Mouse (Mus musculus) megakaryocyte-erythroid progenitor cell, adult 5-6 weeks (primary cell): ENCODE measurements around the gene Atp2b4. TPM values are rescaled to one million over a fixed set of nuclear protein-coding genes. Genes with fewer than 3 reads are reported as not detected.
A peak's percentile ranks its signal among the peaks of the same experiment; 100 is the strongest.

ENCODE experiments used
- ATAC-seq: replicated peaks from 2 replicates; pipeline ENCODE4 v1.8.0; 2016; ENCODE audit warnings: mild to moderate bottlenecking, inconsistent platforms; ENCODE audit not compliant: severe bottlenecking, poor library complexity, low FRiP score, low TSS enrichment
- total RNA-seq, 2 experiments: library from RNA; stranded (forward) in 1 of 2; stranded (reverse) in 1 of 2; fragments of 200-1000, 215-1000 nt in 1 of 2; fragments of >200 nt in 1 of 2; fragmentation: Nextera tagmentation in 1 of 2; gene quantifications; 2 replicates each; pipeline ENCODE4 v1.2.3; 2014 to 2017

The Atp2b4 gene
- total RNA-seq, 2 experiments from 2014 or later = 24.9 to 36.9 TPM

GRCm38 (mm10) chr1:133799686-133800445 is 975 bp downstream of the Atp2b4 start:
- ATAC-seq = no peak

- no peak for ATAC-seq
Measured at GRCm38 (mm10) chr1:133798821-133799415, 1.9 kb downstream of the Atp2b4 start.

- ATAC-seq = peak; percentile 38
Measured at GRCm38 (mm10) chr1:133797979-133798820, 2.6 kb downstream of the Atp2b4 start.

GRCm38 (mm10) chr1:133797327-133797978 is 3.4 kb downstream of the Atp2b4 start:
- no peak for ATAC-seq

- no peak for ATAC-seq
Measured at GRCm38 (mm10) chr1:133793646-133794045, 7.2 kb downstream of the Atp2b4 start.

- no peak for ATAC-seq
Measured at GRCm38 (mm10) chr1:133790011-133790410, 10.8 kb downstream of the Atp2b4 start.

GRCm38 (mm10) chr1:133788864-133789263 is 12.0 kb downstream of the Atp2b4 start:
- ATAC-seq = peak; percentile 23; the same call in 1 of the 2 replicates

GRCm38 (mm10) chr1:133787500-133788210 is 13.2 kb downstream of the Atp2b4 start:
- ATAC-seq = no peak

GRCm38 (mm10) chr1:133784621-133785020 is 16.2 kb downstream of the Atp2b4 start:
- no peak for ATAC-seq

GRCm38 (mm10) chr1:133781531-133781930 is 19.3 kb downstream of the Atp2b4 start:
- no peak for ATAC-seq

- ATAC-seq = peak; percentile 46; the same call in 1 of the 2 replicates
Measured at GRCm38 (mm10) chr1:133779043-133779442, 21.8 kb downstream of the Atp2b4 start.

- ATAC-seq = no peak
Measured at GRCm38 (mm10) chr1:133777651-133778231, 23.1 kb downstream of the Atp2b4 start.

GRCm38 (mm10) chr1:133772553-133772952 is 28.3 kb downstream of the Atp2b4 start:
- no peak for ATAC-seq

- ATAC-seq = 0 out of 2 replicates have a peak, but pooled peaks have one; percentile 37
Measured at GRCm38 (mm10) chr1:133771831-133772399, 28.9 kb downstream of the Atp2b4 start.

- no peak for ATAC-seq
Measured at GRCm38 (mm10) chr1:133767994-133768393, 32.8 kb downstream of the Atp2b4 start.

GRCm38 (mm10) chr1:133766901-133767529 is 33.8 kb downstream of the Atp2b4 start:
- no peak for ATAC-seq

GRCm38 (mm10) chr1:133765376-133765775 is 35.5 kb downstream of the Atp2b4 start:
- no peak for ATAC-seq

- no peak for ATAC-seq
Measured at GRCm38 (mm10) chr1:133762946-133763422, 37.9 kb downstream of the Atp2b4 start.
